Mouse (Mus musculus) G1E (cell line): ENCODE data around the gene Pcnx4. TPM values are rescaled to one million over a fixed set of nuclear protein-coding genes. Genes with fewer than 3 reads are reported as not detected.
A peak's percentile ranks its signal among the peaks of the same experiment; 100 is the strongest.

Experiments
- ATAC-seq: 2 replicates; pipeline ENCODE4 v1.8.0; 2016; ENCODE audit warnings: mild to moderate bottlenecking; ENCODE audit not compliant: insufficient number of reproducible peaks, poor library complexity, low FRiP score, severe bottlenecking; ENCODE audit errors: extremely low read depth
- DNase-seq: peaks from one replicate; pipeline ENCODE4 v3.0.0; 2012; ENCODE audit warnings: low spot score
- H3K27me3 ChIP-seq: 2 replicates; pipeline ENCODE4 v1.6.1; 2012; ENCODE audit warnings: mild to moderate bottlenecking, low read length, inconsistent platforms; ENCODE audit not compliant: insufficient read depth
- H3K36me3 ChIP-seq: replicated peaks from 2 replicates; pipeline ENCODE3; 2012; ENCODE audit warnings: mild to moderate bottlenecking, inconsistent platforms
- H3K4me1 ChIP-seq: 2 replicates; pipeline ENCODE4 v1.6.1; 2012; ENCODE audit warnings: low read depth, low read length, inconsistent platforms, mixed read lengths; ENCODE audit not compliant: insufficient read depth
- H3K4me3 ChIP-seq: 2 replicates; pipeline ENCODE4 v1.5.1; 2012; ENCODE audit warnings: low read depth, mild to moderate bottlenecking, inconsistent platforms, low read length, moderate library complexity, mixed read lengths
- H3K9me3 ChIP-seq: replicated peaks from 2 replicates; pipeline ENCODE4 v1.6.1; 2012; ENCODE audit warnings: inconsistent platforms
- CTCF ChIP-seq: IDR thresholded peaks from 2 replicates; pipeline ENCODE4 v1.5.1; 2012; ENCODE audit warnings: low read depth, low read length, inconsistent platforms, mixed read lengths
- GATA1 ChIP-seq: IDR thresholded peaks from 2 replicates; pipeline ENCODE4 v1.6.1; 2012; ENCODE audit warnings: borderline replicate concordance, low read length, inconsistent platforms, mixed read lengths
- GATA2 ChIP-seq: IDR thresholded peaks from 2 replicates; pipeline ENCODE4 v1.6.1; 2012; ENCODE audit warnings: low read depth, low read length, inconsistent platforms, borderline replicate concordance
- POLR2AphosphoS5 ChIP-seq: IDR thresholded peaks from 2 replicates; pipeline ENCODE4 v1.6.1; 2012; ENCODE audit warnings: low read depth, low read length, inconsistent platforms; ENCODE audit not compliant: insufficient replicate concordance
- TAL1 ChIP-seq: conservative IDR thresholded peaks from 2 replicates; pipeline ENCODE4 v1.6.1; 2012; ENCODE audit warnings: low read depth, low read length, inconsistent platforms, mixed read lengths
- polyA plus RNA-seq: library from polyadenylated mRNA; stranded (reverse); fragments of >175 nt; gene quantifications from 2 replicates; pipeline ENCODE4 v1.2.3, GENCODE M21; 2012
- total RNA-seq, 2 experiments: library from RNA; stranded (forward) in 1 of 2; stranded (reverse) in 1 of 2; fragments of 200-1000 nt in 1 of 2; fragments of >200 nt in 1 of 2; fragmentation: Nextera tagmentation in 1 of 2; gene quantifications; 2 replicates each; pipeline ENCODE4 v1.2.3; 2014 to 2017

Gene Pcnx4
- total and polyA plus RNA-seq, 3 experiments, result 2.1 to 12.9 (median 5.6) TPM

DNA sequence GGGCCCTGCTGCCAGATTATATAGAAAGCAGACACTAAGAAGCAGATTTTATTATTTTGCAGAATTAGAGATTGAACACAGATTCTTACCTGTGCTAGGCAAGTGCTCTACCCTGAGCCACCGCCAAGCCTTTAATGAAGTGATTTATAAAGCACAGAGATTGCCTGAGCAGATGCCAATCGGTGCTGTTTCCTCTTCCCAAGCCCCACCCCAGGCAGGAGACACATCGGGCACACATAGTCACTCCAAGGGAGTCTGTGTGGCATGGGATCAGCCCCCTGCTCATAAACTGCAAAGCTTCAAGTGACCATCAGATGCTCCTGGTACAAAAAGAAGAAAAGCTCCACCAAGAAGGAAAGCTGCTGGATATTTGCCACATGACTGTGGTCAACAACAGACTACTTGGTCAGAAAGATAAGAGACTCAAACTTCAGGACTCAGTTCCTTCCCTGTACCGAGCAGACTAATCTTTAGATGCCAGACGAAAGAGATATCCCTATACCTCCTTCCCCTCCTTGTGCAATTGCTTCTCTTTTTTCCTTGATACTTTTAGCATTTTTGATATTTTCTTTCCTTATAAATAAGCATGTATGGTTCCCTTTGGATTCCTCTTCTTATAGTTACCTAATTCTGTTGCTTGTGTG is 86.8 kb downstream of the Pcnx4 start:
- DNase-seq, result no peak
- H3K9me3 ChIP-seq, result no peaks in the 10 kb centered on the region
- no peaks in the 10 kb centered on the region for H3K36me3 ChIP-seq
- peak; percentile 42 for TF ChIP-seq TAL1
- no peak for TF ChIP-seq POLR2AphosphoS5
- TF ChIP-seq GATA2, result no peak
- TF ChIP-seq CTCF, result no peak
- TF ChIP-seq GATA1, result no peak
- peaks cover 16% of the 10 kb centered on the region for H3K27me3 ChIP-seq
- H3K4me3 ChIP-seq, result no peak overlapping the region
- peaks cover 7% of the 10 kb centered on the region for H3K4me1 ChIP-seq
- ATAC-seq, result peak; percentile 87

DNA sequence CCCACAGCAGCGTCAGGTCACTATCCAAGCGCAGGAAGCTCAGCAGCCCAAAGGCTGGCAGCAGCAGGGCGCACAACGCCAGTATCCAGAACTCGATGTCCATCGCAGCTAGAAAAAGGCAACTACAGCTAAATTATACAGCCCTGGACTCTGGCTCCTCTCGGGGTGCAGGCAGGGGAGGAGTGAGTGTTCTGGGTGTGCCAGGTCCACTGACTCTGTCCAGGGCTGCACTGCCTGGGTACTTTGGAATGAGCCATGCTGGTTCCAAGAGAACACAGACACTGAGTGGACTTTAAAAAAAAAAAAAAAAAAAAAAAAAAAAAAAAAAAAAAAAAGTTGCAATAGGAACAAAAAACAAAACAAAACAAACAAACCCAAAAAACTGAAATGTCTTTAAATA is 92.6 kb downstream of the Pcnx4 start:
- H3K4me3 ChIP-seq, result no peak overlapping the region
- no peak for TF ChIP-seq POLR2AphosphoS5
- TF ChIP-seq GATA2, result no peak
- no peak for TF ChIP-seq CTCF
- TF ChIP-seq GATA1, result no peak
- TF ChIP-seq TAL1, result no peak
- H3K9me3 ChIP-seq, result no peaks in the 10 kb centered on the region
- DNase-seq, result no peak
- no peaks in the 10 kb centered on the region for H3K4me1 ChIP-seq
- no peak for ATAC-seq
- no peaks in the 10 kb centered on the region for H3K36me3 ChIP-seq
- peaks cover 10% of the 10 kb centered on the region for H3K27me3 ChIP-seq

Other genes starting within 250 kb of the Pcnx4 start
- not detected in 2 replicates for gene Rtn1, start 127.3 kb upstream of the Pcnx4 start, total RNA-seq (2014; fragmentation: Nextera tagmentation)
- 0.44 and 0.46 TPM in 2 replicates for gene Rtn1, start 127.3 kb upstream of the Pcnx4 start, total RNA-seq (2017)
- not detected in 2 replicates for gene Rtn1, start 127.3 kb upstream of the Pcnx4 start, polyA plus RNA-seq
- not detected in 2 replicates for gene Lrrc9, start 94.5 kb upstream of the Pcnx4 start, total RNA-seq (2014; fragmentation: Nextera tagmentation)
- gene Lrrc9, start 94.5 kb upstream of the Pcnx4 start, total RNA-seq (2017), result 0.16 and 0.58 TPM in 2 replicates
- gene Lrrc9, start 94.5 kb upstream of the Pcnx4 start, polyA plus RNA-seq, result not detected in 2 replicates
- gene Gm4756, start 113.3 kb downstream of the Pcnx4 start, total RNA-seq (2014; fragmentation: Nextera tagmentation), result not detected in 2 replicates
- 0.12 and 0.16 TPM in 2 replicates for gene Gm4756, start 113.3 kb downstream of the Pcnx4 start, total RNA-seq (2017)
- not detected in 2 replicates for gene Gm4756, start 113.3 kb downstream of the Pcnx4 start, polyA plus RNA-seq
- 10.9 and 14.4 TPM in 2 replicates for gene Dhrs7, start 128.5 kb downstream of the Pcnx4 start, total RNA-seq (2014; fragmentation: Nextera tagmentation)
- gene Dhrs7, start 128.5 kb downstream of the Pcnx4 start, total RNA-seq (2017), result 31.6 and 37.4 TPM in 2 replicates
- gene Dhrs7, start 128.5 kb downstream of the Pcnx4 start, polyA plus RNA-seq, result 4.3 and 7.2 TPM in 2 replicates
- 72.7 and 75.8 TPM in 2 replicates for gene Ppm1a, start 221.1 kb downstream of the Pcnx4 start, total RNA-seq (2014; fragmentation: Nextera tagmentation)
- gene Ppm1a, start 221.1 kb downstream of the Pcnx4 start, total RNA-seq (2017), result 138 and 154 TPM in 2 replicates
- gene Ppm1a, start 221.1 kb downstream of the Pcnx4 start, polyA plus RNA-seq, result 15.7 and 20.9 TPM in 2 replicates